ENCODE assay signal across 14 mouse cellular contexts in the genomic region with DNA sequence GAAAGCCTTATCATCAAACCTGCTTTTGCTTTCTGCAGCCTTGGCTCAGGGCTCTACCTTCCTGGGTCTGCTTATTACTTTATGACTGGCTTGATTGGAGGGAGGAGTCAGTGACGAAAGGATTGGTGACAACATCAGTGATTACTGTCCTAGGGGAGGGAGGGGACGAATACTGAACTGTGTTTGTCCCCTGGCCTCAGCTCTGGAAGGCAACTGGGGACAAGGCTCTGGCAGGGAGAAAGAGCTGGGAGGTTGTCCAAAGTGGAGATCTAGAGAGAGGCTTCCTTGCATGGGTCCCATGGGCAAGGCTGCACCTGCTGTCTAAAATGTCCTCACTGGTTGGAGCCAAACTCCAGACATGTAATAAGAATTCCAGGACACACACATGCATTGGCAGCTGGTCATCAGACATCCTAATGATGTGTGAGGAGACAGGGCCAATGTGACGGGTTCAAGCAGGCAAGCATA. TPM values are rescaled to one million over a fixed set of nuclear protein-coding genes. Genes with fewer than 3 reads are reported as not detected.
A peak's percentile ranks its signal among the peaks of the same experiment; 100 is the strongest.
DNase-seq lines count a peak whose midpoint lies in the region; ATAC-seq and TF ChIP-seq lines count a peak whose summit lies in the region.
"Had no signal": no experiment of that assay in that cellular context is flagged by ENCODE, and none has a peak within 500 bp of the region (broad histone marks: within the 10 kb centered on the region; RNA-seq: fewer than 3 reads in every experiment).

No protein-coding gene starts in this region.

- H3K4me3 ChIP-seq in heart, embryonic 10.5 days: no peak overlapping the region
- no peak overlapping the region for H3K4me3 ChIP-seq in gastrocnemius, adult 2 months
- H3K4me3 ChIP-seq: heart, embryonic 15.5 days had no signal

- peaks cover 15% of the 10 kb centered on the region for H3K4me1 ChIP-seq in heart, embryonic 10.5 days

- no peak overlapping the region for H3K27ac ChIP-seq in heart, embryonic 10.5 days
- H3K27ac ChIP-seq in gastrocnemius, adult 2 months: peak overlapping the region; percentile 78
- H3K27ac ChIP-seq: heart, embryonic 15.5 days had no signal

- intact Hi-C loops in gastrocnemius, adult 2 months (cut with DNase I): loop anchor here (5.0 kb wide), 1 partner anchor 140 kb away; no protein-coding TSS in a partner anchor
- intact Hi-C loops in heart, postnatal 25 days (cut with DNase I): loop anchor here (5.0 to 10.0 kb wide), 2 partner anchors 140 to 338 kb away; no protein-coding TSS in a partner anchor

- no peak for TF ChIP-seq CTCF in gastrocnemius, adult 2 months (IDR thresholded peaks at IDR 0.05)

- 0 out of 2 replicates have a peak, but pooled peaks cover 3% of the 10 kb centered on the region for H3K36me3 ChIP-seq in heart, embryonic 10.5 days
- H3K36me3 ChIP-seq: heart, embryonic 15.5 days had no signal

- WGBS in heart, embryonic 10.5 days: 74% methylated on average over 3 of the region's 3 CpGs

- H3K27me3 ChIP-seq in heart, embryonic 10.5 days (ENCODE audit: insufficient read depth, poor library complexity, severe bottlenecking): no peaks in the 10 kb centered on the region
- H3K27me3 ChIP-seq: heart, embryonic 15.5 days had no signal

- ATAC-seq in monocyte, adult 5-6 weeks (replicated peaks; ENCODE audit: insufficient number of reproducible peaks, low FRiP score, low TSS enrichment, poor library complexity, severe bottlenecking): no peak
- ATAC-seq: forebrain, embryonic 14.5 days; liver, postnatal 0 days had no signal

- DNase-seq in heart, adult 11 months: peak; percentile 95
- DNase-seq in heart, embryonic 10.5 days (ENCODE audit: low spot score): no peak
- peak; percentile 88 for DNase-seq in gastrocnemius, adult 2 months
- DNase-seq in heart, postnatal 25 days (ENCODE audit: low spot score): peak; percentile 24
- peak; percentile 50 for DNase-seq in lung, postnatal 14 days
- DNase-seq in retina, postnatal 1 day: no peak
- DNase-seq in thymus, postnatal 4 days: no peak
- DNase-seq: cerebellum, adult 8-10 months; kidney, adult 9 months; liver, postnatal 0 days; thymus, adult 2 months had no signal

- 0 out of 2 replicates have a peak, but pooled peaks cover 3% of the 10 kb centered on the region for H3K9me3 ChIP-seq in heart, embryonic 10.5 days
- H3K9me3 ChIP-seq: heart, embryonic 15.5 days had no signal

RNA-seq across cellular contexts. Expression of a gene that starts 59.7 kb away (rescaled TPM):
- polyA plus RNA-seq in heart, embryonic 10.5 days (2016; fragmentation: Nextera tagmentation; extraction: Ambion mirVana): 52.2 and 76.3 TPM in 2 replicates
- total RNA-seq in gastrocnemius, adult 2 months (2021): 10 to 100 TPM; 16.4 to 18.7 TPM
- total RNA-seq in heart, postnatal 25 days (2021): 10 to 100 TPM; 21.0 to 22.3 TPM
- total RNA-seq in monocyte, adult 5-6 weeks (2017): 32.6 to 35.1 TPM (median 33.5 TPM) in 3 replicates

Comparison
In these comparisons a context has a peak if more than half of its experiments do, and no peak if none do; other contexts are left out.
1. DNase-seq: peak in heart, adult 11 months (single experiment), gastrocnemius, adult 2 months (single experiment), heart, postnatal 25 days (single experiment) and lung, postnatal 14 days (single experiment); none in heart, embryonic 10.5 days (single experiment), retina, postnatal 1 day (single experiment) and thymus, postnatal 4 days (single experiment).